Mouse (Mus musculus) mesoderm, embryonic 11.5 days (tissue): ENCODE data around the gene Olfr5.
"Not testable (repeated sequence)": the region's sequence is repeated elsewhere in the genome, so short reads cannot be mapped to it uniquely, and the experiment has no call there.

Experiments used
- DNase-seq: peaks from one replicate; pipeline ENCODE4 v3.0.0-alpha.2; 2012; ENCODE audit warnings: low read depth, low spot score

Gene Olfr5

DNA sequence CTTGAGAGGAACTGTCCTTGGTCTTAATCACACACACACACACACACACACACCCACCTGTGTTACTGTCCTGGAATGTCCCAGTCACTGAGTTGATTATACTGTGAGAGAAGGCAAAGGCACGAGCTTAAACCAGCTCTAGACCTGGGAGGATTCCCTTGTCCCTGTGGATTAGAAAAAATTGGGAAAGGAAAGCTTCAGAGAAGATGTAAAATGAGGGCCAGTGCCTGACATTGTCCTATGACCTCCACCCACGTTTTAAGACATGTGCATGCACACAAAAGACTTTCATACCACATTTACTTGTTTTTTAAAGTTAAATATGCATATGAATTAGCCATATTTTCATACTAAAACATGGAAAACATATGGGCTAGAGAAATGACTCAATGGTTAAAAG lies at the start of gene Olfr5:
Gene Olfr5, minus strand, starts transcription at position 101 of the 400 bp plus-strand sequence.
- no peak for DNase-seq

DNA sequence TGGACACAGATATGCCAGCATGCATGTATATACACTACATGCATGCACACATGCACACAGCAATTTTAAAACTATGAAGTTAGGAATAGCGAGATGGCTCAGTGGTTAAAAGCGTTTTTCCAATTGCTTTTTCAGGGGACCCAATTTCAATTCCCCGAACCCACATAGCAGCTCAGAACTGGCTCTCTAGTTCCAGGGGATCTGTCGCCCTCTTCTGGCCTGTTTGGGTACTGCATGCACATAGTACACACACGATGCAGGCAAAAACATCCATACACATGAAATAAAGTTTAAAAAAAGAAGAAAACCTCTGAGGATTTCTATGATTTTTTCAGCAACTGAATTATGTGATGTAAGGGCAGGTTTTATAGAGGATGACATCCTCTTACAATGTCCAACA lies 39.4 kb upstream of the Olfr5 start:
- peak; percentile 23 for DNase-seq

DNA sequence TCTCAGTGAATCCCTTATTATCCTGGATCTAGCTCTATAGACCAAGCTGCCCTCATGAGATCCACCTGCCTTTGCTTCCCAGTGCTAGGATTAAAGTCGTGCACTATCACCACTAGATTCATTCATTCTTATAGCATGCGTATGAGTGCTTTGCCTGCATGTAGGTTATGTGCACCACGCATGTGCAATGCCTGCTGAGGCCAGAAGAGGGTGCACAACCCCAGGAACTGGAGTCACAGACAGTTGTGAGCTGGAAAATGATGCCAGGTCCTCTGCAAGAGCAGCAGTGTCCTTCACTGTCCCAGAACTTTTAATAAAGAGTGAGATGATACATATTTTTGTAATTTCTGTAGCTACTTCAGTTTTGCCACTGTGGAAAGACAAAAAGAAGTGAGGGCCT lies 38.3 kb upstream of the Olfr5 start:
- DNase-seq: peak; percentile 0

DNA sequence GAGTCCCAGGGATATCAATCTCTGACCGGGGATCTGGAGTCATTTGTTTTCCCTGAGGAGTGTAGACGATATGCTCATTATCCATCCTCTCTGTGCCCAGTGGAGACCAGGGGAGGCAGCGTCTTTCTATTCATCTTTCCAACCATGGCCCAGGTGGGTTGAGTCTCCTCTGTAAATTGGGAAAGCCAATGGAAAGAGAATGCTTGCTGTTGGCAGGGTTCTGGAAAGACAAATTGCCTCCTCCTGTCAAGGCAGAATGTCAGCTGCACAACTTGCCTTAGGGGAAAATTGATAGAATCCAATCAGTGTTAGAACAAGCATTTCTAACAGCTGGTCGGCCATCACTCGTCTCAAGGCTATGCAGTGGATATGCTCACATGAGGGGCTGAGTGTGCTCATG lies 36.1 kb upstream of the Olfr5 start, which contains the start of gene Olfr1349:
Gene Olfr1349, minus strand, starts transcription at position 101 of the 400 bp plus-strand sequence.
- no peak for DNase-seq

DNA sequence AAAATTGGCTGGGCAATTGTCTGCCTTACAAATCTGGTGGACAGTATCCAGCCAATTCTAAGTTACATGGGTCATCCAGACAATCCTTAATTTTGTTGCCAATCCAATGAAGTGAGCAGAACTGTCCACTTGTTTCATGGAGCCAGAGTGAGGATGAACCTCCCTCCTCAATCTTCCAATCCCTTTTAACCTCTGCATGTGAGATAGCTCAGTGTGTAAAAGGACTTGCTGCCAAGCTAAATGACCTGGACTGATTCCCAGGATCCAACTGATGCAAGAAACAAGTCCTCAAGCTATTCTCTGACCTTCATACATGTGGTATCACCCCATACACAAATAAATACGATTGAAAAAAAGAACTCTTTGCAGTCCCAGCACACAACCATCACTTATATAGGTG lies 34.9 kb upstream of the Olfr5 start:
- DNase-seq: no peak

DNA sequence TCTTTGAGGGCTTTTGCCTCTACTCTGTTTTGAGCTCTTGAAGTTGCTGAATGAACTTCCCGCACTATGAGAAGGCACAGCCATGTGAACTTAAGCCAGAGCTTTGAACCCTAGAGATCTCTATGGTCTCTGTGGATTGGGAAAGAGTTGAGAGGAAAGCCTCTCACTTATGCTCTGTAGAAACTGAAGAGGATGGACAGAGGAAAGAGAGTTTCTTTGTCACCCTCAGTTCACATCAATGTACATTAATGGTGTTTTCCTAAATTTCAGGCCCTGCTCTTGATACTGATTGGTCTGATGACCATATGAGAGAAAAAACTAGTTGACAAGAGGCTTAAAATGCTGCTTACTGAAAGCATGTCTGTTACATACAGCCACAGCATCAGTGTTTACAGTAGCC lies 21.9 kb upstream of the Olfr5 start, which contains the start of gene Olfr1348:
Gene Olfr1348, minus strand, starts transcription at position 101 of the 400 bp plus-strand sequence.
- DNase-seq: no peak

DNA sequence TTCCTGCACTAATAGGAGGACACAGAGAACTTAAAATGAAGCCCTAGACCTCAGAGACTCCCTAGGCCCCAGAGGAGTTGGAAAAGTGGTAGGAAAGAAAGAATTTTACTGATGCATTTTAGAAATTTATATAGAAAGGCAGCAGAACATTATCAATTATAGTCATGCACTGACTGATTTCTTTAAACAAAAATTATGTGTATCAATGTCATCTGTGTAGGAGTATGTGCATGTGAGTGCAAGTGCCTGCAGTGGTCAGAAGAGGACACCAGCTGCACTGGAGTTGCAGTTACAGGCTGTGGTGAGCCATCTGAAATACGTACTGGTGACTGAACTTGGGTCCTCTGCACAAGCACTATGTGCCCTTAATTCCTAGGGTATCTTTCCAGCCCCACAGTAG lies 12.9 kb upstream of the Olfr5 start, which contains the start of gene Olfr1347:
Gene Olfr1347, minus strand, starts transcription at position 101 of the 400 bp plus-strand sequence.
- no peak for DNase-seq

DNA sequence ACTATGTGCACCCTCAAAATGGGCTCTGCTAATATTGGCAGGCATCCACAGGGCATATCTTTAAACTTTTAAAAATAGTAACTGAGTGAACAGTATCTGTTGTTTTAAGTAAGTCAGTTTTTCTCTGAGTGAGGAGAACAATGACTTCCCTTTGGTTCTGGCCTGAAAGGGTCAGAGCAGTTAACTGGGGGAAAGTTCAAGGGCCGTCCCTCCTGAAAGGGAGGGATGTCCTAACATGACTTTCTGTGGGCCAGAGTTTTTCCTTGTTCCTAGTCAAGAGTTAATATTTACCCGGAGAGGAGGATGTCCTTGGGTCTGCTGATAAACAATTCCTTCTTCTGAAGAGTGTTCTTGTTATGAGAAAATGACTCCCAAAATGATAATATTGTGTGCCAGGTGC lies 9.1 kb downstream of the Olfr5 start:
- DNase-seq: not testable (repeated sequence)

DNA sequence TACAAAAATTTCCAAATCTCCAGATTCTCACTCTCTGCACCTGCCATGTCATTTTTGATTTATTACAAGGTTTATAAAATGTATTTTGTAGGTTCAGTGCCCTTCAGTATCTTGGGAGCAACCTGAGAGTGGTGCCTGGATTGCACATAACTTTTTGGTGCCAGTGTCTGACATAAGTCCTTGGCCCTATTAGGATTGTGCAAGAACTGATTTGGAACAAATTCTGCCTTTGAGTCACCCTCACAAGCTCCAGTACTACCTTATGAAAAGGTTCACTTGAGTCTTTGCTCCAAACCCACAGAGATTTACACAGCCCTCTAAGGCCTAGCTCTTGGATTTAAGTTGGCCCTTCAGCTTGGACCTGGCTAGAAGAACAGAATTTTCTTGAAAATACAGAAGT lies 19.8 kb downstream of the Olfr5 start, which contains the start of gene Olfr1346:
Gene Olfr1346, plus strand, starts transcription at position 151 of the 400 bp plus-strand sequence.
- DNase-seq: no peak

DNA sequence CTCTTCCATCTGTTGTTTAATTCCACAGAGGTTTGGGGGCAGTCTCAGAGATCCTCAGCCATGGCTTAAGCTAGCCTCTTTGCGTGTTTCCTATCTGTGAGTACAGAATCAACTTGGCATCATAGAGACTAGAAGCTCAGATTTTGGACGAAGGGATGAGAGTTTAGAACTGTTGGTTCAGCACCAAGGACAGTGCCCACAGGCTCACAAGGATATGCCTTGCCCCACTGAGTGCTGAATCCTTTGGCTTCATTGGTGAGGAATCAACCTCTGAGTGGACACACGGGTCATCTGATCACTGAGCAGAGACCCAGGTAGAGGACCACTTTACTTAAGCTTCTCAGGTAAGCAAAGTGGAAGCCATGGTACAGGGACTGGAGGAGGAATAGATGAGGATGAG lies 30.3 kb downstream of the Olfr5 start:
- DNase-seq: no peak

DNA sequence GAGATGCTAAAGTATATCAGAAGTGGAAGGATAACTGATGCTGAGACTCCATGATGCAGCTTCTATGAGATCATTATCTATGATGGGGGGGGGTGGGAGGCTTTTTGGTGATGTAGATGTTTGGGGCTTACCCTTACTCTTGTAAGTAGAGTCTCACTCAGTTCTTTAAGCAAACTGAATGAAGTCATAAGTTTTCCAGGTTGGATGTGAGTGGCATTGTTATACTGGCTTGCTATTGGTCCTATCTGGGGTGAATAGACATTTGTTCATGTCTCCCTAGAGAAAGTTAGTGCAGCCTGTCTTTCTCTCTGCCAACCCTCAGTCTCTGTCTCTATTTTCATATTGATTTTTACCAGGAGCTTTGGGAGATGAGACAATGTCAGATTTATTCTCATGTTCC lies 30.9 kb downstream of the Olfr5 start, which contains the start of gene Olfr1336:
Gene Olfr1336, plus strand, starts transcription at position 301 of the 400 bp plus-strand sequence.
- no peak for DNase-seq

DNA sequence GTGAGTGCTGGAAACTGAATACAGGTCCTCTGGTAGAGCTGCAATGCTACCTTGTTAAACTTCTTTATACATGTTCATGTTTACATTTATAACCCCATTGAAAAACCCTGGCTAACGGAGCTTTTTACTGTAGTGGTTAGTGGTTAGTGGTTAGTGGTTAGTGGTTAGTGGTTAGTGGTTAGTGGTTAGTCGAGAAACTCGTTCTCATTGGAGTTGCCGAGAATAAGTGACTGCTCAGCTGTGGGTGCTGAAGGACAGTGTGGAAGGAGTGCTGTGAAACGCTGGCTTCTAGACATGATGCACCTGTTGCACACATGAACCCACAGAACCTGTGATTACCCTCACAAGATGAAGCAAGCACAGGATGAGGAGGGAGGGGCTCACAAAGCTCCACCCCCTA lies 39.0 kb downstream of the Olfr5 start:
- DNase-seq: no peak

DNA sequence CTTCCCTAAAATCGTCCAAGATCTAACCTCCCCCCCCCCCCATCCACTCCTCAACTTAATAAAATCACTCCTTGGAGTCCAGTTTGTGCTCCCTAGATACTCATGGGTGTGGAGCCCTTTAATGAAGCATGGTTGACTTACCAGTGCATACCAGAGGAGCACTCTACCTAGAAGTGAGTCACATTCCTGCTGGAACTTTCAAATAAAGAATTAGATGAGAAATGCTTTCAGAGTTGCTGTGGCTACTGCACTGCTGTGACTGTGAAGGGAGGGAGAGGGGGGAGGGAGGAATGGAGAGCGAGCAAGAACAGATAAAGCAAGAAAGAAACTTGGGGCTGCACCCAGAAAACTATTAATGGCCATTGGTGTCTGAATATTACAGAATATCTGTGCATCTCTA lies 45.6 kb downstream of the Olfr5 start:
- no peak for DNase-seq

DNA sequence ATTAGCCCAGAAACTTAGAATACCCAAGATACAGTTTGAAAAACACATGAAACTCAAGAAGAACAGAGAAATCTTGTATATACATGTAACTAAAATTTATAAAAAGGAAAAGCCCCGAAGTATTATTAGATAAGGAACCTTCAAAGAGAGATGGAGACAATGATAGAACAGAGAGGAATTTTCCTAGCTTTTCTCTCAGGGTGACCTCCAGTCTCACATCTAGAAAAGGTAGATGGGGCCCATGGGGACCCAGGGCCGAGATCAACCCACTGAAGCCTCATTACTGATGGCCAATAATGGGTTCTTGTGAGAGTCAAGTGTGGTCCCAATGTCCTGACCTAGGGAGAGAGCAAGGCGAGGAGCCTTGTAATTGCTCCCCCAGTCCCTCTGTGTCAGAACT lies 48.4 kb downstream of the Olfr5 start, which contains the start of gene Olfr1344:
Gene Olfr1344, plus strand, starts transcription at position 301 of the 400 bp plus-strand sequence.
- DNase-seq: no peak

DNA sequence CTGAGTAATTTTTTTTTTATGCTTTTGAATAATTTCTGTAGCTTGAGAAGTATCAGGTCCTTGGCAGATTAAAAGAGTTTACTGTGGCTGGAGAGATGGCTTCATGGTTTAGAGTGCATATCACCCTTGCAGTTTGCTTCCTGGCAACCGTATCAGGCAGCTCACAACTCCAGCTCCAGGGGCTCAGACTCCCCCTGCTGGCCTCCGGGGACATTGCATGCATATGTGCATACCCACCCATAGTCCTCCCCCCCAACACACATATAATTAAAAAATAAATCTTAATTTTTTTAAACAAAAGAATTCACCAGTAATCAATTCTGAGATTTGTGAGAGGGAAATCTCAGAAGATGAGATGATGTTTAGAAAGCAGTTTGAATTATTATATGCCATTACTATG lies 56.4 kb downstream of the Olfr5 start:
- DNase-seq: no peak

DNA sequence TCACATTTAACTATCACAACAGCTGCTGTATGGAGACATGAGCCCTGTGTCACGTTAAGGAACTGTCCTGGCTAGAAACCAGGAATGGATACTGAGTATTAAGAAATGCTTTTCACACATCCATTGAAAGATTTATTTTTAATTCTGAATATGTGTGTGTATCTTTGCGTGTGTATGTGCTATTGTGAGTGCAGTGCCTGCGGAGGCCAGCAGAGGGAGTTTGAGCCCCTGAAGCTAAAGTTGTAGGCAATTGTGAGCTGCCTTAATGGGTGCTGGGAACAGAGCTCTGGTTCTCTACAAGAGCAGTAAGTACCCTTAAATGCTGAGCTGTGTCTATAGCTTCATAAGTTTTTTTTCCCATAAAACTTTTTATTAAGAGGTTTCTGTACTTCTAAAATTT lies 57.4 kb downstream of the Olfr5 start:
- no peak for DNase-seq
